Mouse (Mus musculus): ENCODE results near the gene Iapp. TPM values are rescaled to one million over a fixed set of nuclear protein-coding genes. Genes with fewer than 3 reads are reported as not detected.
A peak's percentile ranks its signal among the peaks of the same experiment; 100 is the strongest.
"Not testable (repeated sequence)": the region's sequence is repeated elsewhere in the genome, so short reads cannot be mapped to it uniquely, and the experiment has no call there.

Iapp gene
- polyA plus RNA-seq, 1 experiment from 2014 or later, result not detected

DNA sequence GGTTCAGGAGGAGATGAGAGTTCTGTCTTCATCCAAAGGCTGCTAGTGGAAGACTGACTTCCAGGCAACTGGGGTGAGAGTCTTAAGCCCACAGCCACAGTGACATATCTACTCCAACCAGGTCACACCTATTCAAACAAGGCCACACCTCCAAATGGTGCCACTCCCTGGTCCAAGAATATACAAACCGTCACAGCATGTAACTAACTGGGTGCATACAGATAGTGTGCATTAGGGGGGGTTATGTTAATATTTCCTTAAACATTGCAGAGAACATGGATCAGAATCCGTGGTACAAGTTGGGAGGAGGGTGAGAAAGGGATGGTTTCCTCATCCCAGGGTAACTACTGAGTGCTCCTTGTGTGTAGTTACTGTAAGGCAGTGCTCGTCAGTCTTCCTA is 53.9 kb downstream of the Iapp start:
- H3K4me3 ChIP-seq (replicated peaks; ENCODE audit: low read depth, low read length); H3K27ac ChIP-seq (replicated peaks; ENCODE audit: low read depth, low read length); H3K4me2 ChIP-seq (ENCODE audit: low read length); H3K27me3 ChIP-seq (ENCODE audit: control insufficient read depth, insufficient read depth, low read length); H3K9me3 ChIP-seq (ENCODE audit: control insufficient read depth, low read length); H3K4me1 ChIP-seq (ENCODE audit: control insufficient read depth, insufficient read depth, low read length); H3K9ac ChIP-seq (replicated peaks; ENCODE audit: low read length); DNase-seq: not testable (repeated sequence)
- H3K36me3 ChIP-seq (ENCODE audit: control insufficient read depth, insufficient read depth, low read length), result peaks cover 70% of the 10 kb centered on the region
- ATAC-seq (ENCODE audit: low FRiP score, low TSS enrichment), result peak; percentile 16; the same call in 1 of the 2 replicates
- 93% methylated on average over 3 of the region's 3 CpGs for WGBS

Other genes starting within 250 kb of the Iapp start
- 0.54 and 0.74 TPM in 2 replicates for gene Slco1a6, start 89.9 kb upstream of the Iapp start, polyA plus RNA-seq (2014; fragmentation: Nextera tagmentation; extraction: Ambion mirVana)
- 0.32 and 0.57 TPM in 2 replicates for gene Slco1a5, start 24.6 kb downstream of the Iapp start, polyA plus RNA-seq (2014; fragmentation: Nextera tagmentation; extraction: Ambion mirVana)
- gene Pyroxd1, start 47.2 kb downstream of the Iapp start, polyA plus RNA-seq (2014; fragmentation: Nextera tagmentation; extraction: Ambion mirVana), result 22.3 and 25.0 TPM in 2 replicates
- gene Recql, start 88.7 kb downstream of the Iapp start, polyA plus RNA-seq (2014; fragmentation: Nextera tagmentation; extraction: Ambion mirVana), result 28.6 and 35.7 TPM in 2 replicates
- gene Golt1b, start 88.8 kb downstream of the Iapp start, polyA plus RNA-seq (2014; fragmentation: Nextera tagmentation; extraction: Ambion mirVana), result 92.3 and 108 TPM in 2 replicates
- gene Spx, start 115.0 kb downstream of the Iapp start, polyA plus RNA-seq (2014; fragmentation: Nextera tagmentation; extraction: Ambion mirVana), result 9.8 and 10.0 TPM in 2 replicates
- gene Gys2, start 174.7 kb downstream of the Iapp start, polyA plus RNA-seq (2014; fragmentation: Nextera tagmentation; extraction: Ambion mirVana), result not detected in 2 replicates
- gene Ldhb, start 209.5 kb downstream of the Iapp start, polyA plus RNA-seq (2014; fragmentation: Nextera tagmentation; extraction: Ambion mirVana), result 486 and 524 TPM in 2 replicates

Measured in midbrain, embryonic 14.5 days (tissue).